Mouse (Mus musculus) cerebellum, adult 2 months (tissue): Measurements from ENCODE around the gene 1700025C18Rik.

Source experiments
- CTCF ChIP-seq: fragments of 200-500 bp; IDR thresholded peaks from 2 replicates; pipeline ENCODE4 v1.5.1; 2011; ENCODE audit warnings: low read depth, mild to moderate bottlenecking, control low read depth, low read length, moderate library complexity, borderline replicate concordance; ENCODE audit not compliant: insufficient read depth
- POLR2A ChIP-seq: fragments of 200-500 bp; IDR thresholded peaks from 2 replicates; pipeline ENCODE4 v1.6.1; 2011; ENCODE audit warnings: low read length, control low read depth, borderline replicate concordance; ENCODE audit not compliant: insufficient read depth

GRCm38 (mm10) chr2:165078605-165079004 lies 11.9 kb downstream of the 1700025C18Rik start:
- TF ChIP-seq POLR2A = no peak
- no peak for TF ChIP-seq CTCF
